Mouse (Mus musculus): ENCODE results near the gene Clec16a.

Gene Clec16a

DNA sequence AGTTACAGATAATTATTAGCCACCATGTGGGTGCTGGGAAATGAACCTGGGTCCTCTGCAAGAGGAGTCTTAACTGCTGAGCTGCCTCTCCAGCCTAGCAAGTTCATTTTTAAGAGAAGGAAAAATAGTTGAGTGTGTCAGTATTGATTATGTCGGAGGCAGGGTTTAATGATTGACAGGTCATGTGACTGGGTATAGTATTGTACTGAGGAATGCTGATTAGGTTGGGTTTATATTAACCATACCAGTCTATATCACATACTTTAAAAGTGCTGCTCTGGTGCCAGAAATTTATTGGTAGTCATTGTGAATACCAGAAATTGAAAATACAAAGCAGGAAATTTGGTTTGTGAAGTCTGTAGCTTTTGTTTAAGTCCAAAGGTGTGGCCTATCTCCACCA, 130.5 kb downstream of the Clec16a start:
- DNase-seq (ENCODE audit: low read depth): no peak

DNA sequence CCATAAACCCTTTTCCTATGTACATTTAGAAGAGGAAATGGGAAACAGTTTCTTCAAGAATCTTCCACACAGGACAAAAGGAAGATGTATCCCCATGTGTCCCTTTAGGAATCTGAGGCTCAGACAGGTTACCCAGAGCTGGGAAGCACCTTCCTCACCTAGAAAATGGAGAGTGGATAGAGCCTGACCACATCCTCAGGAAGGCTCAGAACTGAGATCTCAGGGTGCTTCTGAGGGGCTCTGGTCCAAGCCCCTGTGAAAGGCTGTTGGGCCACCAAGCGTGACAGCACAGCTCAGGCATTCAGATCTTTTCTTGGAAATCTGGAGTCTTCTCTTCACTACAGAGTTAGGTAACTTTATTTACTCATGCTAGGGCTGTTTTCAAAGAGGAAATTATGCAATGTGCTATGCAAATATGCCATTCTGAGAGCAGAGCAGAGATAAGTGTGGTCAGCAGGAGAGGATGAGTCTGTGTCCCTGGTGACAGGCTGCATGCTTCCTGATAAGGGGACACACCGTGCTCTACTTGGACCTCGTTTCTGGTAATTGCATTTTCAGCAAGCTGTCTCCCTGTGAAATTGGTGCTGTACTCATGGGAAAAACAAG, 131.4 kb downstream of the Clec16a start:
- no peak for DNase-seq (ENCODE audit: low read depth)

DNA sequence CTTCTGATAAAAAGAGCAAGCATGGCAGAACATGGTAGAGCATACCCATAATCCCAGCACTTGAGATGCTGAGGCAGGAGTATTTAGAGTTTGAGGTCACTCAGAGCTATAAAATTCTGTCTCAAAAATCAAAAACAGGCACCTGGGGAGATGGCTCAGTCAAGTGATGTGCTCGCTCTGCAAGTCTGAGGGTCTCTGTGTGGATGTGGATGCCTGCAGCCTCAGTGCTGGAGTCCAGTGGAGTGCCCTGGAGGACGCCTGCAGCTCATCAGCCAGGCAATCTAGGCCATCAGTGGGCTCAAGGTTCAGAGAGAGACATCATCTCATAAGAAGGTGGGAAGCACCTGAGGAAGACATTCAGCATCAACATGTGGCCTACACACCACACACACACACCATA, 137.4 kb downstream of the Clec16a start:
- DNase-seq (ENCODE audit: low read depth): no peak

- no peak for DNase-seq (ENCODE audit: low read depth)
These were observed 138.3 kb downstream of the Clec16a start for GRCm38 (mm10) chr16:10683193-10684000.

DNA sequence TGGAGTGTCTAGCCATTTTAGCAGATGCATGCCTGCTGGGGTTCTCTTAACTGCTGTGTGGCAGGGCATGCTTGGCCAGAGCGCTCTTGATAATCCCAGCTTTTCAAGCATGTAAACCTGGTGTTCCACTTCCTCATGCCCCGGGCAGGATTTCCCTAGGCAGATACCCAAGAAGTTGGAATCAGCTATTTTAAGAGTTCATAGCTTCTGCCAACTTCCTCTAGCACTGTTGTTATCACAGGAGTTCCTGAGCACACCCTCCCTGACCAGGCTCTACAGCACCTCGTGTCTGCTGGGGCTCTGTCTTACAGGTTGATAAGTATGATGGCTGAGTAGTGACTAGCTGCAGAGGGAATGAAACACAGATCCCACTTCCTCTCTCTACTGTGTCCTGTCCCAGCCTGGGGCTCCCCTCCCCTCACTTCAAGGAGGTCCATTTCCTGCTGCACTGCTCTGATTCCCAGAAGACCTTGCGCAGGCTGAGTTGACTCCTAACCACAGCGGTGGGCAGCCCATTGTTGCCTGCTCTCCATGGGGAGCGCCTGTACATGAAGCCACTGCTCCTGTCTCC, 144.7 kb downstream of the Clec16a start:
- DNase-seq (ENCODE audit: low read depth): no peak

GRCm38 (mm10) chr16:10690442-10690841, 145.3 kb downstream of the Clec16a start:
- DNase-seq (ENCODE audit: low read depth): no peak

DNA sequence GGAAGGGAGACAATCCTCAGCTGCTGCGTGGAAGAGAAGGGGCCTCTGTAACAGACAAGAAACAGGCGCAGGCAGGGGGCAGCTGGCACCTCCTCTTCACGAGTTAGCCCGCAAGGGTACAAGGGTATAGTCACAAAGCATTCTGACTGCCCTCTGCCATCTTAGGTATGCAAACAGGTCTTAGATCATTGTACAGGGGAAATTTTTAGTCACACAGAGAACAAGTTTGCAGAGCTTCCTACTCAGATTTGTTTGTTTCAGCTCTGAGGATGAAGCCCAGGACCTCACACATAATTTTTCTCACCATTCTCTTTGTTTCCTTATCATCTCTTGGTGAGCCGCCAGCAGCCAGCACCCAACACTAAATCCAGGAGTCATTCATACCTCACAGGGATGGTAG, 146.6 kb downstream of the Clec16a start:
- DNase-seq (ENCODE audit: low read depth): no peak

DNA sequence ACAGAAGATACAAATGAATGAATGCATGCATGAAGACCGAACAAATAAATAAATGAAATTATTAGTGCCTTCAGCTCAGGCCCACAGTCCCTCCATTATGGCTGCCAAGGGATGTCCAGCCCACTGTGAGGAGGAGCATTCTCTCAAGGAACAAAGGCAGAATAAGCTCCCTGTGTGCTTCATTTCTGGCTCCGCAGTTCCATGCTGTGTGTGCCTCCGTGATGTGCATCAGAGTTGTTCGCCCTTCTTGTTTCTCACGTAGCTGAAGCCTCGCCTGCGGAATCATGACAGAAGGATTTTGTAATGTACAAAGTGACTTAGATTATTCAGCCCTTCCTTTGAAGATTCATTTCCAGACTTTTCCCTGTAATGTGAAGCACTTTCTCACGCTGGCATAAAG, 147.7 kb downstream of the Clec16a start:
- no peak for DNase-seq (ENCODE audit: low read depth)

- no peak for DNase-seq (ENCODE audit: low read depth)
These were observed 148.3 kb downstream of the Clec16a start for GRCm38 (mm10) chr16:10693424-10693823.

DNA sequence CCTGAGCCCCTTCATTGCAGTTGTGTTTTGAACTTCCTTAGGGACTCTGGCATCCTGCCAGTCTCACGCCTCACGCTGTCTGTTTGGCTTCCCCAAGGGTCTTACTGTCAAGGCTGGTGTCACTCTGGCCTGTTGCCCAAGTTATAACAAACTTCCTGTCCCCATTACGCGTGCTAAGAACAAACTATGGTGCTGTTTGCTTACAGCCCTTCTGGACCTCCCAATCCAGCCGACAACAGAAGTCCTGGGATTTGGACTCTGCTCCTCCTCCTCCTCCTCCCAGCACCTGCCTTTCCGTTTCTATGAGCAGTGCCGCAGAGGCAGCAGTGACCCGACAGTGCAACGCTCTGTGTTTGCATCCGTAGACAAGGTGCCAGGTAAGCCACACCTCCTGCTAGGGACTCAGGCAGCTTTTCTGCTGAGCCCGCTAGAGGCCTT, 149.3 kb downstream of the Clec16a start:
- no peak for DNase-seq (ENCODE audit: low read depth)

- DNase-seq (ENCODE audit: low read depth): no peak
These were observed 152.9 kb downstream of the Clec16a start for GRCm38 (mm10) chr16:10697861-10698659.

- no peak for DNase-seq (ENCODE audit: low read depth)
These were observed 154.2 kb downstream of the Clec16a start for GRCm38 (mm10) chr16:10699316-10699715.

GRCm38 (mm10) chr16:10700160-10700559, 155.0 kb downstream of the Clec16a start:
- DNase-seq (ENCODE audit: low read depth): no peak

DNA sequence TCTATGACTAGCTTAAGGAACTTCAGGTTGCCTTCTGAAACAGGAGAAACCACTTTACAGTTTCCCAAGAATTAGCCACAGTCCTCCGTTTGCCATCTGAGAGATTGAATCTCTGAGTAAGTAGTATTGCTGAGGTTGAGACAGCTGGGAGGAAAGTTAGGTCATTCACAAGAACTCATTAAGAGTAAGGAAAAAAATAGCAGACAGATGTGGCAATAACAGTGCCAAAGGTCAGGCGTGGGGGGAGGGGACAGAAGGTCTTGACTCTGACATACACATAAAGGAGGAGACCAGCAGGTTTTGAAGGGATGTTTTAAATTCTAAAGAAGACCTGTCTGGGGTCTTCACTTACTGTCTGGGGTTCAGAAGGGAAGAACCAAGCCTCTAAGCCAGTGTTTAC, 157.3 kb downstream of the Clec16a start:
- no peak for DNase-seq (ENCODE audit: low read depth)

GRCm38 (mm10) chr16:10703932-10704331, 158.8 kb downstream of the Clec16a start:
- DNase-seq (ENCODE audit: low read depth): no peak

DNA sequence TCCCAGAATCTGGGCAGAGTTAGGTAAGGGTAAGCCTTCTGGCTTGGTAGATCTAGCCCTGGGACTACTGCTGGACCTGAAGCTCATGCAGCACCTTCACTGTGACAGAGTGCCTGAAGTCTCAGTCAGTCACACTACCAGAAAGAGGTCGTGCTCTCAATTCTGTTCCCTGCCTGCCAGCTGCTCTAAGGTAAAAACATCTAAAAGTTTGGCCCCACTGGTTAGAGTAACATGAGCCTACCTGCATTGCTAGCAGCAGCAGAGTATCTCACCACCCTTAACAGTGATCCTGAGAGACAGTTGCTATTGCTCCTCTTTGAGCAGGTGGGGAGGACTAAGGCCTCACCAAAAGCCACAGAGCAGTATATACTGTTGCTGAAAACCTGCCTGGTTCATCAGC, 160.3 kb downstream of the Clec16a start:
- DNase-seq (ENCODE audit: low read depth): no peak

- no peak for DNase-seq (ENCODE audit: low read depth)
These were observed 166.4 kb downstream of the Clec16a start for GRCm38 (mm10) chr16:10711524-10711923.

DNA sequence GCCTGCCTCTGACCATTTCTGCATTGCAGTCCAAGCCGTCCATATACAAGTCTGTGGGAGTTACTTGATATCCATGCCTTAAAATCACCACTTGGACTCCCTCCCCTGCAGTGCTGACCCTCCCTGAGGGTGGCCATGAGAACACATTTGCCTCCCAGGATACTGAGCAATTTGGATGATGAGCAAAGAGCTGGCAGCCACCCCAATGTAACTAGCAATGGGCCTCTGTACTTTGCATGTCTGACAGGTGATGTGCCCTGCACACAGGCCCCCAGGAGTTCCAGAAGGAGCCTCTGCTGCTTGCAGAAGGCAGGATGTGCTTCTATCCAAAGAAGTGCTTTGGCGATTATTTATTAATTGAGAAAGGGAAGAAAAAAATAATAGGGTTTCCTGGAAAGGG, 167.9 kb downstream of the Clec16a start:
- no peak for DNase-seq (ENCODE audit: low read depth)

- no peak for DNase-seq (ENCODE audit: low read depth)
These were observed 168.5 kb downstream of the Clec16a start for GRCm38 (mm10) chr16:10713441-10714239.

GRCm38 (mm10) chr16:10715211-10715610, 170.1 kb downstream of the Clec16a start:
- DNase-seq (ENCODE audit: low read depth): no peak

DNA sequence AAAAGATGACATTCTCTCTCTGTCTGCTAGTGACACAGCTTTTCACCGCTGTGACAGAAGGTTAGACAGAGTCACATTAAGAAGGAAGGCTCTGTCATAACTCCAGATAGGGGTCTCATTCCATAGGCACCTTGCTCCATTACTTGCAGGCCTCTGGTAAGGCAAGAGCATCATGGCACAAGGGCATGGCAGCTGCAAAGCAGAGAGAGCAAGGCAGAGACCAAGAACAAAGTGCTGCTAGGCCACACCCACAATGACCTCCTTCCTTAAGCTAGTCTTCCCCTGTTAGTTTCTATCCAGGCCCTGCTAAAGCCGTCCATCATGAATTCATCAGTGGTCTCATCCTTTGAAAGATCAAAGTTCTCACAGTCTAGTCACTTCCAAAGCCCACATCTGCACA, 170.5 kb downstream of the Clec16a start:
- DNase-seq (ENCODE audit: low read depth): no peak

- DNase-seq (ENCODE audit: low read depth): no peak
These were observed 171.6 kb downstream of the Clec16a start for GRCm38 (mm10) chr16:10716696-10717095.
